Mouse (Mus musculus): Measurements from ENCODE around the gene Ess2.

Ess2 gene

GRCm38 (mm10) chr16:17921325-17922162 is 10.4 kb upstream of the Ess2 start:
- peak; percentile 97 for DNase-seq (ENCODE audit: low read depth, low spot score)

GRCm38 (mm10) chr16:17920586-17920985 is 9.4 kb upstream of the Ess2 start:
- DNase-seq (ENCODE audit: low read depth, low spot score): no peak

- no peak for DNase-seq (ENCODE audit: low read depth, low spot score)
These were observed 3.4 kb upstream of the Ess2 start, which contains the start of gene Gsc2 for GRCm38 (mm10) chr16:17914307-17915249. Gene Gsc2, minus strand, starts transcription at chr16:17915059.

- DNase-seq (ENCODE audit: low read depth, low spot score): no peak
These were observed 12.7 kb downstream of the Ess2 start, which contains the start of the genes Dgcr2 and Tssk2 for GRCm38 (mm10) chr16:17898462-17898861. Gene Dgcr2, minus strand, starts transcription at chr16:17898562. Gene Tssk2, plus strand, starts transcription at chr16:17898637.

- no peak for DNase-seq (ENCODE audit: low read depth, low spot score)
These were observed 15.1 kb downstream of the Ess2 start for GRCm38 (mm10) chr16:17896091-17896490.

- no peak for DNase-seq (ENCODE audit: low read depth, low spot score)
These were observed 17.2 kb downstream of the Ess2 start, which contains the start of gene Tssk1 for GRCm38 (mm10) chr16:17893923-17894322. Gene Tssk1, plus strand, starts transcription at chr16:17894223.

GRCm38 (mm10) chr16:17892606-17893005 is 18.5 kb downstream of the Ess2 start:
- DNase-seq (ENCODE audit: low read depth, low spot score): no peak

GRCm38 (mm10) chr16:17891567-17891959 is 19.6 kb downstream of the Ess2 start, which contains the start of gene Gm20518:
Gene Gm20518, minus strand, starts transcription at chr16:17891671.
- DNase-seq (ENCODE audit: low read depth, low spot score): peak; percentile 97

- DNase-seq (ENCODE audit: low read depth, low spot score): peak; percentile 66
These were observed 20.1 kb downstream of the Ess2 start for GRCm38 (mm10) chr16:17890917-17891566.

- peak; percentile 16 for DNase-seq (ENCODE audit: low read depth, low spot score)
These were observed 20.8 kb downstream of the Ess2 start for GRCm38 (mm10) chr16:17890342-17890727.

- no peak for DNase-seq (ENCODE audit: low read depth, low spot score)
These were observed 21.3 kb downstream of the Ess2 start for GRCm38 (mm10) chr16:17889689-17890341.

GRCm38 (mm10) chr16:17884116-17884515 is 27.0 kb downstream of the Ess2 start:
- no peak for DNase-seq (ENCODE audit: low read depth, low spot score)

GRCm38 (mm10) chr16:17882196-17882595 is 29.0 kb downstream of the Ess2 start:
- no peak for DNase-seq (ENCODE audit: low read depth, low spot score)

GRCm38 (mm10) chr16:17879571-17879970 is 31.6 kb downstream of the Ess2 start:
- no peak for DNase-seq (ENCODE audit: low read depth, low spot score)

- DNase-seq (ENCODE audit: low read depth, low spot score): no peak
These were observed 35.1 kb downstream of the Ess2 start for GRCm38 (mm10) chr16:17876096-17876495.

- DNase-seq (ENCODE audit: low read depth, low spot score): no peak
These were observed 36.0 kb downstream of the Ess2 start for GRCm38 (mm10) chr16:17875174-17875573.

- no peak for DNase-seq (ENCODE audit: low read depth, low spot score)
These were observed 38.2 kb downstream of the Ess2 start for GRCm38 (mm10) chr16:17872995-17873394.

GRCm38 (mm10) chr16:17871248-17871647 is 39.9 kb downstream of the Ess2 start:
- DNase-seq (ENCODE audit: low read depth, low spot score): no peak

- no peak for DNase-seq (ENCODE audit: low read depth, low spot score)
These were observed 45.4 kb downstream of the Ess2 start for GRCm38 (mm10) chr16:17865770-17866169.

- DNase-seq (ENCODE audit: low read depth, low spot score): no peak
These were observed 45.9 kb downstream of the Ess2 start for GRCm38 (mm10) chr16:17865293-17865692.

- DNase-seq (ENCODE audit: low read depth, low spot score): peak; percentile 38
These were observed 52.6 kb downstream of the Ess2 start for GRCm38 (mm10) chr16:17858592-17858991.
